Mouse (Mus musculus): ENCODE results near the gene Eml3.

- TF ChIP-seq CTCF (IDR thresholded peaks at IDR 0.05; ENCODE audit: borderline replicate concordance, insufficient read depth, low read length) (no peak), POLR2A (IDR thresholded peaks at IDR 0.05; ENCODE audit: low read depth, low read length) (no peak)
These were observed 10.4 kb upstream of the Eml3 start for GRCm38 (mm10) chr19:8919000-8919399.

Measured in embryonic fibroblast, embryonic 13.5 days (primary cell).